Mouse (Mus musculus) heart, embryonic 12.5 days (tissue): ENCODE measurements at regions not wholly inside any gene's neighbourhood (a gene's known extent, or its start where the extent isn't known, plus 50 kb on each side); places are given as distances from the start of the nearest gene placed in this dataset. TPM values are rescaled to one million over a fixed set of nuclear protein-coding genes. Genes with fewer than 3 reads are reported as not detected.

ENCODE experiments used
- microRNA-seq: library from miRNA; unstranded; fragments of <30 nt; microRNA quantifications from one replicate; pipeline ENCODE4, GENCODE M21; 2017

Small RNA genes lying in the stretch of these regions (microRNA-seq; reads per million reads assigned to microRNA genes)
- not detected for gene Mir6401
